Mouse (Mus musculus) liver, embryonic 14.5 days (tissue): ENCODE results near the gene Ly6g6c. TPM values are rescaled to one million over a fixed set of nuclear protein-coding genes. Genes with fewer than 3 reads are reported as not detected.

Experiments used
- ATAC-seq: fragments of 200-750 bp; cut with Nextera tagmentation; 2 replicates; pipeline ENCODE4 v1.8.0; 2017; ENCODE audit warnings: moderate number of reproducible peaks, mild to moderate bottlenecking, moderate library complexity; ENCODE audit not compliant: insufficient read depth
- DNase-seq, 3 experiments: peaks; one replicate each; pipeline ENCODE4 v3.0.0-alpha.2; 2012 to 2013; ENCODE audit warnings: low read depth in 3 of 3, low spot score in 3 of 3
- H3K27ac ChIP-seq: fragments of 300-500 bp; sonication (generic); 2 replicates; pipeline ENCODE4 v1.5.1; 2014; ENCODE audit warnings: moderate library complexity, mild to moderate bottlenecking, control low read depth, inconsistent platforms
- H3K27me3 ChIP-seq: fragments of 300-500 bp; sonication (generic); 2 replicates; pipeline ENCODE4 v1.6.1; 2014; ENCODE audit warnings: mild to moderate bottlenecking, low read length, moderate library complexity; ENCODE audit not compliant: control insufficient read depth, insufficient read depth
- H3K36me3 ChIP-seq: fragments of 300-500 bp; sonication (generic); replicated peaks from 2 replicates; pipeline ENCODE4 v1.6.1; 2014; ENCODE audit warnings: low read depth; ENCODE audit not compliant: control insufficient read depth, insufficient read depth
- H3K4me1 ChIP-seq, 2 experiments: fragments of 200-500 bp in 1 of 2; fragments of 300-500 bp in 1 of 2; sonication (generic) in 1 of 2; replicated peaks; 2 replicates each; pipeline ENCODE4 v1.6.1; 2012 to 2014; ENCODE audit warnings: antibody characterized with exemption in 1 of 2, inconsistent platforms in 1 of 2, low read length in 1 of 2; ENCODE audit not compliant: control insufficient read depth in 2 of 2, insufficient read depth in 2 of 2
- H3K4me2 ChIP-seq: fragments of 300-500 bp; sonication (generic); 2 replicates; pipeline ENCODE4 v1.6.1; 2014; ENCODE audit warnings: low read depth, mild to moderate bottlenecking, control low read depth, moderate library complexity
- H3K4me3 ChIP-seq, 2 experiments: fragments of 200-500 bp in 1 of 2; fragments of 300-500 bp in 1 of 2; sonication (generic) in 1 of 2; 2 replicates each; pipeline ENCODE4 v1.5.1; 2012 to 2014; ENCODE audit warnings: low read depth in 2 of 2, low read length in 2 of 2, mild to moderate bottlenecking in 2 of 2, control low read depth in 1 of 2, inconsistent platforms in 1 of 2, moderate library complexity in 1 of 2; ENCODE audit not compliant: insufficient read depth in 1 of 2
- H3K9ac ChIP-seq: fragments of 300-500 bp; sonication (generic); replicated peaks from 2 replicates; pipeline ENCODE4 v1.6.1; 2014; ENCODE audit warnings: mild to moderate bottlenecking, control low read depth, moderate library complexity
- H3K9me3 ChIP-seq: fragments of 300-500 bp; sonication (generic); 2 replicates; pipeline ENCODE4 v1.6.1; 2016; ENCODE audit warnings: low read length, mixed read lengths; ENCODE audit not compliant: control insufficient read depth
- CTCF ChIP-seq: IDR thresholded peaks from 2 replicates; pipeline ENCODE4 v1.5.1; 2016; ENCODE audit warnings: antibody characterized with exemption, low read depth, control low read depth
- EP300 ChIP-seq: IDR thresholded peaks from 2 replicates; pipeline ENCODE4 v1.6.1; 2016; ENCODE audit warnings: antibody characterized with exemption, low read depth
- WGBS: fragments of 180-500 bp; shearing (Covaris S2); extraction: QIAGEN DNeasy Blood & Tissue Kit; methylation state at CpG from one replicate; pipeline ENCODE4 v1.1.7; 2014; ENCODE audit not compliant: insufficient replicate concordance; 5-methylcytosine and 5-hydroxymethylcytosine counted together
- polyA plus RNA-seq, 2 experiments: library from polyadenylated mRNA; depleted of rRNA in 1 of 2; stranded (reverse) in 1 of 2; unstranded in 1 of 2; fragments of >200 nt; fragmentation: Nextera tagmentation in 1 of 2; extraction: Ambion mirVana in 1 of 2; gene quantifications; 2 replicates each; pipeline versions ENCODE4 v1.2.1 to v1.2.3; 2012 to 2014

The Ly6g6c gene
- polyA plus RNA-seq, 2 experiments, result 0.26 to 0.37 TPM

DNA sequence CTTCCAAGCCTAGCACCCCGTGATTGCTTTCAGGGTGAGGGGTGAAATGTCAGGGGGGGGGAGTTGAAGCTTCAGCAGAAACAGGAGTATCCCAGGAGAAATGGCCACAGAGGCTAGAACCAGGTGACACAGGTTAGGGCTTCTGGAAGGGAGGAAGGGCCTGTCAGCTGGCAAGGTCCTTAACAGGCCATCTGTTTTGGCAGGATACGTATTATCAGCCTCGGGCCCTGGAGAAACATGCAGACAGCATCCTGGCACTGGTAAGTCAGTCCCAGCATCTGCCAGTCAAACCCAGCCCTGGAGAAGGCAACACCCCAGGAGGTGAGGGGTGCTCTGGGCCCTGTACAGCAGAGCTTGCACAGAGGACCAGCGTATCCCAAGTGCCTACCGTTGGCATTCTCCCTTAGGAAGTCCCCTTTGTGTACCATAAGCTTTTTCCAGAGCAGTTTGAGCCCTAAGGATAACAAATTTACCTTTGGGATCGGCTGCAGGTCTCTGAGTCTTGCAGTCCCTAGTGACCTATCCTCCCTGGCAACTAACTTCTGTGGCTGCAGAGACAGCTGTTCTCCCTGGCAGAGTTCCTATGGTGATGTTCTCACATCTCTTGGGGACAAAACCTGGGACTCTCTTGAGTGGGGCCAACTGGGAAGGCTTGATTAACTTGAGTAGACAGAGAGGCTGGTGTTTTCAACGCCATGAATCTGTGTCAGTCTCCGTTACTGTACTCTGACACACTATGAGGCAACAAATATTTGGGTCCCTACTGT is 25.2 kb downstream of the Ly6g6c start:
- Histone ChIP-seq H3K4me1 (peaks cover 14% of the 10 kb centered on the region in 2 experiments), H3K27ac (peak overlapping the region; percentile 75), H3K4me3 (peak overlapping the region; percentile 66 to 70), H3K9ac (peak overlapping the region; percentile 86), H3K4me2 (peak overlapping the region; percentile 96), H3K36me3 (peaks cover 14% of the 10 kb centered on the region), H3K27me3 (no peaks in the 10 kb centered on the region), H3K9me3 (no peaks in the 10 kb centered on the region)
- TF ChIP-seq EP300, result peak; percentile 74
- TF ChIP-seq CTCF, result no peak
- DNase-seq (peak; percentile 64 to 69 (median 65)), ATAC-seq (peak; percentile 48)
- whole genome bisulfite sequencing, result 52% methylated on average over 8 of the region's 8 CpGs

DNA sequence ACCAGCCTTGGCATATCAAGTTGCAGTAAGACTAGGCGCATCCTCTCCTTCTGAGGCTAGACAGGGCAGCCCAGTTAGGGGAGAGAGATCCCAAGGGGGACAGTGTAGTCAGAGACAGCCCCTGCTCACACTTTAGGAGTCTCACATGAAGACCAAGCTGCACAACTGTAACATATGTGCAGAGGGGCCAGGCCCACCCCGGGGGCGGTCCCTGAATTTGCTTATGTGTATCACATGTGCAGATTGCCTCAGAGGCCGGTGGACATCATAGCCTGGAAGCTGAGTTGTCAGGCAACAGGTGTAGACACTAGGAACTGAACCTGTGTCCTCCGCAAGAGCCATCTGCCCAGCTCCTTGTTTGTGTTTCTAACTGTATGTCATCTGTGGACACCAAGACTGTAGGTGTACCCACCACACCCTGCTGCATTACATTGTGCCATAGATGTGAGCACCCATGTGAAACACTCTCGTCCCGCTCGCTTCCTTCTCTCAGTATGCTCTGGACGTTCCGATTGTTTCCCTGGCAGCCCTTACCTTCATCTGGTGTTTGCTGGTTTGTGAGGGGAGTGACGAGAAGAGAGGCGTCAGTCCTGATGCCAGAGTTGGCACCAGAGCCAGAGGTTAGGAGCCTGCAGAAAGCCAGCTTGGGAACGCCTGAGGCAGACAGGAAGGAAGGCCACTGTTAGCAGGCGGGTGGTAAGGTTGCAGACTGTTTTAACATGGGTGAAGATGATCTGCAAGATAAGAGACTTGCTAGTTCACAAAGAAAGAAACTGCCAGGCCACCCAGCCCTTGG is 27.4 kb downstream of the Ly6g6c start:
- no peaks in the 10 kb centered on the region for H3K9me3 ChIP-seq
- ATAC-seq, result no peak
- TF ChIP-seq CTCF (no peak), EP300 (no peak)
- no peak overlapping the region for H3K4me3 ChIP-seq
- peaks cover 10% of the 10 kb centered on the region in 2 experiments for H3K4me1 ChIP-seq
- 81% methylated on average over 14 of the region's 14 CpGs for WGBS
- H3K9ac ChIP-seq, result no peak overlapping the region
- no peak overlapping the region for H3K27ac ChIP-seq
- no peak overlapping the region for H3K4me2 ChIP-seq
- DNase-seq, result no peak
- peaks cover 28% of the 10 kb centered on the region for H3K36me3 ChIP-seq
- H3K27me3 ChIP-seq, result no peaks in the 10 kb centered on the region

DNA sequence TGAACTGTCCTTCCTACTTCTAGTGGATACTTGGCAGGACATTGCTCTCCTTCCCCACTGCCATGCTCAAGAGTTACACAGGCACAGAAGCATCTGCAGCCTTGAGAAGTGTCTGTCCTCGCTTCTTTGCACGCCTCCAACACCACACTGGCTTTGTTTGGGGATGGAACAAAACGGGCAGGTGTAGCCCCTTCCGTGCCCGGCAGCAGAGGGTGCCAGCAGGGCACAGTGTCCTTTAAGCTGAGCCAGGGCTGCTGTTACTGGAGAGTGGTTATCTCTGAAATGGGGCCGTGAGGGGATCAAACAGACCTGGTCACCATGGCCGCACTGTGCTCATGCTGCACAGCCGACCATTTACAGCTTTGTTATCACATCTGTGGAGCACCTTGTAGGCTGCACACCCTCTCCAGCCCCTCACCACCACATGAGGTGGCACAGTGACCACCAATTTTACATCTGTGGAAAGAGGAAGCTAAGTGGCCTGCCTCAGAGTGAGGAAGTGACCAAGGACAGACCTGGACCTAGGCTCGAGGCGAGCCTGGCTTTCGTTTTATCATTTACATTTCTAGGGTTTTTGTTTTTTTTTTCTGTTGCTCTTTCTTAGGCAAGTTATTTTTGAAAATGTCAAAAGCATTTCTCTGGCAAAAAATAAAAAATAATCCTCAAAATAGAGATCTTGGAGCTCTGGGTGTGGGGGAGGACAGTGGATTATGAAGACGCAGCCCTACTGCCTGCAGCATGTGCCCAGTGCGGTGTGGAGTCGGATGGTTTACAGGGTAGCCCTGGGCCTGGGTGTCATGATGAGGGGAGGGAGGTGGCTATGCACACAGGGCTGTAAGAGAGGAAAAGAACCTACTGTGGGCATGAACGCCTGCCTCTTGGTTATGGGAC is 29.5 kb downstream of the Ly6g6c start:
- 76% methylated on average over 15 of the region's 15 CpGs for WGBS
- TF ChIP-seq EP300 (no peak), CTCF (no peak)
- Histone ChIP-seq H3K4me3 (no peak overlapping the region), H3K36me3 (peaks cover 38% of the 10 kb centered on the region), H3K9ac (no peak overlapping the region), H3K4me1 (peaks cover 10% of the 10 kb centered on the region in 2 experiments), H3K4me2 (no peak overlapping the region), H3K27ac (no peak overlapping the region), H3K9me3 (no peaks in the 10 kb centered on the region), H3K27me3 (no peaks in the 10 kb centered on the region)
- DNase-seq, result no peak
- no peak for ATAC-seq

DNA sequence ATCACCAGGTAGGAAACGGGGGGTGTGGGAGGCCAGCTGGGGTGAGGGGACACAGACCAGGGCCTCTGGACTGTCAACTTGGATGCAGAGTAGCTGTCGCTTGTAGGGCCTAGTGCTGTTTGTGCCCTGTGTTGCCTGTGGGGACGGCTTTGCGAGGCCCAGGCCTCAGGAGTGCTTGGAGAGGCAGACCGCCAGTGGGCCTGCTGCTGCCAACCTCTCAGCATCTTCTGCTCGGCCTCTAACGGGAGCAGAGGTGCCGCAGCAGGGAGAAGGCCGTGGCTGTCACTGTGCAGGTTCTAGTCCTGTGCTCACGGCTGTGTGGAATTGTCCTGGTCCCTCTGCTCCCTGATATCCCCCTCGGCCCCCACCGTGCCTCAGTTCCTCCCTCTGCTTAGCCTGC is 31.4 kb downstream of the Ly6g6c start:
- Histone ChIP-seq H3K36me3 (peaks cover 44% of the 10 kb centered on the region), H3K27me3 (no peaks in the 10 kb centered on the region), H3K9ac (no peak overlapping the region), H3K4me1 (no peaks in the 10 kb centered on the region), H3K4me3 (no peak overlapping the region), H3K27ac (no peak overlapping the region), H3K9me3 (no peaks in the 10 kb centered on the region), H3K4me2 (no peak overlapping the region)
- DNase-seq, result no peak
- TF ChIP-seq CTCF (no peak), EP300 (no peak)
- no peak for ATAC-seq
- WGBS, result 84% methylated on average over 12 of the region's 12 CpGs
